Mouse (Mus musculus) layer of hippocampus, adult 11-12 months (tissue): ENCODE results near the gene Acox2.

Source experiments
- DNase-seq: peaks from one replicate; pipeline ENCODE4 v3.0.0; 2022; ENCODE audit warnings: low spot score

Acox2 gene

GRCm38 (mm10) chr14:8249206-8249605, 9.9 kb downstream of the Acox2 start:
- no peak for DNase-seq

- DNase-seq = no peak
Measured at GRCm38 (mm10) chr14:8246878-8247277, 12.3 kb downstream of the Acox2 start.

- no peak for DNase-seq
Measured at GRCm38 (mm10) chr14:8244211-8244611, 14.9 kb downstream of the Acox2 start.

DNA sequence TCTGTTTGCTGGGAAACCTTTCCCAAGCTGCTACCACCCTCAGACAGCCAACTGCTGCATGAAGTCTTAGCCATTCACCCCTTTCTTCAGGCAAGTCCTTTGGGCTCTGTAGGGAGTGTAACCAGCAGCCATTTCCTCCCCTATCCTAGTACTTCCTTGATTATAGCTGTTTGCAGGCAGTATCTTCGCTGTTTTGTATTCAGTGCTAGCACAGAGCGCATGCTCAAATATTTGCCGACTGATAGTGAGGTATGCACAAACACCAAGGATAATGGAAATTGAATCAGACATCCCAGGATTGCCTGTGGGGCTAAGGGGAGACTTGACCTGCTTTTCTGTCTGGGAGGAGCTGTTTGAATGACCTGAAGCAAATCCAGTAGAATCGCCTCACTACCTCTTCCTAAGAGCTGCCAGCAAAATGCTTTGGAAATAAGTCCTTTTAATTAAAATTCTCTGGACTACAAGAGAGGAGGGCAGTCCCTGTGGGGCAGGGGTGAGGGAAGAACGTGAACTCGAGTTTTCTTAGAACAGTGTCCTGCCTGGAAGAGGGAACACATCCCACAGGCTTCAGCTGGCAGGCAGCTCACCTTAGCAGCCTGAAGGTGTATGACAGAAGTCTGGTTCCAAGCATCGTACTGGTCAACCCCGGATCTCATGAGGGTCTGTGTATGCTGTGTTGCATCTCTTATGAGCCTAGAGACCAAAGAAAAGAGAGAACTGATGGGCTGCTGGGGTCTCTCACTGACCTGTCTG, 15.8 kb downstream of the Acox2 start:
- no peak for DNase-seq

DNA sequence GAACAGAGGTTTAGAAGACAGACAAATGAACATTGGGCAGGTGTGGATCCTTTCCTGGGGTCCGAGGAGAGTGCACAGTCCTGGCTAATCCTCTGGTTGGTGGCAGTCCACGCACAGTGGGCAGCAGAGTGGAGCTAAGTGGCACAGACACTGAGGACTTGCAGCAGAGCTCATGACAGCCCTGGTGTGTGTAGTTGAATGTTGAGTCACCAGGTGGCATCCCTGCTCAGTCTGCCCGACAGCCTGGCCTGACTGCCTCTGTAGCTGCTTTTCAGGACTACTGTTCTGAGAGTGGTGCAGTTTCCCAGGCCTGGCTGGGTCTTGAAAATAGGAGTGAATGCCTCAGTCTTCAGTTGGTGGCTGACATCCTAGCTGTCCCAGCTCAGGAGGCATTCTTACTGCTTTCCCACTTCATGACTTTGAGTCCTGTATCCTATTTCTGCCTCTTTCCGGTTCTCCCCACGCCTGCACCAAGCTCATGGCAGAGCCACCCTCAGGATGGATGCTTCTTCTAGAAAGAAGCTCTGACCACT, 16.7 kb downstream of the Acox2 start:
- DNase-seq = peak; percentile 43

DNA sequence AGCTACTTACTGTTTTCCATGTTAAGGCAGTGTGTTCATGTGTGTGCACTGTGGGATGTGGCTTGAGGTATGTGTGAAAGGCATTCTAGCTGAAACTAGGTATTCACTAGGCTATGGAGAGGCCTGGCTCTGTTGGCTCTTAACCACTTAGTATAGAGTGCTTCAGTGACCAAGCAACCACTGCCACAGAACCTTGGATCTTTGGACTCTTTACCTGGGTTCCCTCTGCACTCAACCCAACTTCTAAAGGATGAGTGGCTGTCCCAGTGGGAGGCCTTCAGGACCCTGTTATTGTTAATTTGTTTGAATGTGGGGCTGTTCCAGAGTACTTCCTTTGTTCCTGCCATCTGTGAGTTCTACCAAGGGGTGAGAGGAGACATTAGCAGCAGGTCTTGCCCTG, 17.3 kb downstream of the Acox2 start:
- no peak for DNase-seq

GRCm38 (mm10) chr14:8233252-8233651, 25.9 kb downstream of the Acox2 start:
- DNase-seq = no peak

- no peak for DNase-seq
Measured at GRCm38 (mm10) chr14:8232155-8232910, 26.8 kb downstream of the Acox2 start.

GRCm38 (mm10) chr14:8229367-8230019, 29.7 kb downstream of the Acox2 start:
- no peak for DNase-seq

DNA sequence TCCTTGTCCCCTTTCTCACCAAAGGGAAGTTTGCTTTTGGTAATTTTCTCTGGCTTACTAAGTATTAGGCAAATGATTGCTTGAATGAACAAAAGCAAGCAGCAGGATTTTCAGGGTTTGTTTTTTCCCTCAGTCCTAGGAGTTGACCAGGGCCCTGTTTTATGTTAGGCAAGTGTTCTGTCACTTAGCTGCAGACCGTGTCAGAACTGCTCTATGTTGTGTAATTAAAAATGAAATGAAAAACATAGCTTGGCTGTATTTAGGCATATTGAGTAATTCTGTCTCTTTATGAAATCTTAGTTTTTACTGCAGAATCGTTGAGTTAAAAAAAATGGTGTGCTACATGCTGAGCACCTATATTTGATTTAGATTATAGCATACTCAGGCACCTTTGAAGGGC, 34.3 kb downstream of the Acox2 start:
- DNase-seq = no peak

DNA sequence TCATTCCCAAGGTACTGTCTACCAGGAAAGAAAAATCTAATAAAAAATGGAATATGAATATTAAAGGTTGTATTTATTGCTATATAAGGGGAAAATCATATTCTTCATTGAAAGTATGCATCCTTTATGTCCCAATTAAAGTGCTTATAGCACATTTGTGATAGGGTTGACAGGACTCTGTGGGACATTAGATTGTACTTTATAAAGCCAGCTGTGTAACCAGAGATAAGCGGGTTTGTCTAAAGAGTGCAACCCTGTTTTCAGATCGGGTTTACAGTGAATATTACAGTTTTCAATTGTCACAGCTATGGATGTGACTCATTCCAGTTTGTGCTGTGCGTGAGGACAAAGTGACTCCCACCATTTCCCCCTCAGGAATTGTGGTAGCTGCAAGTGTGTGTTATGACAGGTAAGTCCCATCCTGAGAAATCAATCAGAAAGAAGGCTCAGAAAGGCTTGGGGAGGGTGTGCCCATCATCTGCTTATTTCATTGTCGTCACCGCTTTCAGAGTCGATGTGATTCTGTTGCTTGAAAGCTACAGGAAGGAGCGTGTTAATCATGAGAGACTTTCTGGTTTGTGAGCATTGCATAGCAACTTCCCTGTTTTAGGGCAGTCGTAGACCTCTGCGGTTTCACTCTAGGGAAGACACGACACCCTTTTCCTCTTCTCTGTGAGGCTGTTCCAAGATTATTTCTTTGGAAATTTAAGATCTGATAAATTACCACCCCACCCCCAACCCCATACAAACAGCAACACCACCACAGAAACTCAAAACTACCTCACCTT, 35.5 kb downstream of the Acox2 start:
- DNase-seq = no peak

DNA sequence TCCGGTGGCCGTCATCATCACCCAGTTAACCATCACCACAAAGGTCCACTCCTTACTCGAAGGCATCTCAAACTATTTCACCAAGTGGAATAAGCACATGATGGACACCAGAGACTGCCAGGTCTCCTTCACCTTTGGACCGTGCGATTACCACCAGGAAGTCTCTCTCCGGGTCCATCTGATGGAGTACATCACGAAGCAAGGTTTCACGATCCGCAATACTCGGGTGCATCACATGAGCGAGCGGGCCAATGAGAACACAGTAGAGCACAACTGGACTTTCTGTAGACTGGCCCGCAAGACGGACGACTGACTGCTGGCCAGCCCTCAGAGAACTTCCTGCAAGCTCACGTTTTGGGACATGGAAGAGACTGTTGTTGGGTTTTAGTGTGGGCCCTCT, 36.6 kb downstream of the Acox2 start:
- no peak for DNase-seq

- no peak for DNase-seq
Measured at GRCm38 (mm10) chr14:8220912-8221311, 38.2 kb downstream of the Acox2 start.

- DNase-seq = no peak
Measured at GRCm38 (mm10) chr14:8220306-8220705, 38.8 kb downstream of the Acox2 start.

GRCm38 (mm10) chr14:8219876-8220275, 39.3 kb downstream of the Acox2 start:
- no peak for DNase-seq

DNA sequence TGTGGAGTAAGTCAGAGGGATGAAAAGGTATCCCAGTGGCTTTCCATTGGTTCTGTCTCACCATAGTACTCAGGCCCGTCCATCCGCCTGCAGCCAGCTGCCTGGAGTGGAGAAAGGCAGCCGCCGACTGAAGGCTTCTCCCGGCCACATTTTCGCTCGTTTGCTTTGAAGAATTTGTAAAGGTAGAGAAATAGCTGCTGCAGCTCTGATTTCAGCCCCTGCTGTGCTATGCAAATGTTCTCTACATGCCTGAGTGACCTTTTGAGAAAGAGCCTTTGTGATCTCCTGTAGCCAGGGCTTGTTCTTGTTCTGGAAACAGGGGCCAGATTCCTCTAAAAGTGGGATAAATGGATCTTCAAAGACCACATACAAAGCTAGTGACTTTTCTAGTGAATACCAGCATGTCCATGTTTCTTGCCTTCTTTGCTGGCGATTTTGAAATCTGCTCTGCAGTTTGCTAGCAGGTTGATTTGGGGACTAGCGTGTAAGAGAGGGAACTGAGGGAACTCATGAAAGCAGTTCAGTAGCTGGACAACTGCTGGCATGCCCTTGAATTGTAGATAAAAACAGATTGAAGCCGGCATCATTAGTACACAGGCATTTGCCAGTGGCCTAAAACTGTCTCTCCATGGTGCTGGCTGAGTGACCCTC, 40.3 kb downstream of the Acox2 start:
- DNase-seq = no peak

DNA sequence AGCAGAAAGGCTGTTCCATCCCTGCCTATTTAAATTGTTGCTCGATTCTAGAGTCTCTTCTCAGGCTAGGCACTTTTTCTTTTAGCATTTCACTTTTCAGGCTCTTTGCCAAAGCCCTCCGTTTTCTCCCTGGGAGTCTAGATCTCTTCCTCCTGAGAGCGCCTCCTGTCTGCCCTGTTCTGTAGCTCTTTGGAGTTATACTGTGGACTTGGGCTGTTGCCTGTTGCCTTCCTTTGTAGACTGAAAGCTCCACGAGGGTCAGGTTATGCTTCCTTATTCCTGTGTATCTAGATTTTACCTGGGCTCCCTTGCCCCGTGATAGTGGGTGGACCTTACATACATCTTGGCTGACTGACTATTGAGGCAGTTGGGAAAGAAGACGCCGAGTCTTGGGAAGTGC, 40.9 kb downstream of the Acox2 start:
- DNase-seq = no peak

GRCm38 (mm10) chr14:8216100-8216499, 43.1 kb downstream of the Acox2 start:
- DNase-seq = no peak

DNA sequence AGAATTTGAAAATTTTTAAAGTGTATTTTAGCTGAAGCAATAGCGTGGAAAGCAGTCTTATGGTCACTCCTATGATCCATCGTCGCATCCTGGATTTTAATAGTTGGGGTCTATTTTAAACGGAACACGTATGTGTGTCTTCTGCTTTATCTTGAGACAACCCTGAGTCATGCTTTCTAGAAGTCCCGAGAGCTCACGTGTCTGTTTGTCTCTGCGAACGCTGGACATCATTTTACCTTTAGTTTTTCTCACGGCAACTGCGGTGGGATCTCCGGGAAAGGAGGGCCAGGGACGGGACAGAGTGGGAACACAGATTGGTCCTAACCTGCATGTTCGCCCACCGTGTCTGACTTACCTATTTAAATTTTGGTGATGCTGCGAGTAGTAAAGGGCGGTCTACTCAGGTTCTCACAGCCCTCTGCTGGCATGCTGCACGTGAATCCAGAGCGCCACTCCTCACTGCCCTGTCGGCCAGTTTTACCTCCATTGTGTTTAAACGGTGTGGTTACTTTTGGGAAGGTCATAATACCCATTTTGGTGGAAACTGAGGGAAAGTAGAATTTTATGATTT, 43.9 kb downstream of the Acox2 start:
- no peak for DNase-seq

DNA sequence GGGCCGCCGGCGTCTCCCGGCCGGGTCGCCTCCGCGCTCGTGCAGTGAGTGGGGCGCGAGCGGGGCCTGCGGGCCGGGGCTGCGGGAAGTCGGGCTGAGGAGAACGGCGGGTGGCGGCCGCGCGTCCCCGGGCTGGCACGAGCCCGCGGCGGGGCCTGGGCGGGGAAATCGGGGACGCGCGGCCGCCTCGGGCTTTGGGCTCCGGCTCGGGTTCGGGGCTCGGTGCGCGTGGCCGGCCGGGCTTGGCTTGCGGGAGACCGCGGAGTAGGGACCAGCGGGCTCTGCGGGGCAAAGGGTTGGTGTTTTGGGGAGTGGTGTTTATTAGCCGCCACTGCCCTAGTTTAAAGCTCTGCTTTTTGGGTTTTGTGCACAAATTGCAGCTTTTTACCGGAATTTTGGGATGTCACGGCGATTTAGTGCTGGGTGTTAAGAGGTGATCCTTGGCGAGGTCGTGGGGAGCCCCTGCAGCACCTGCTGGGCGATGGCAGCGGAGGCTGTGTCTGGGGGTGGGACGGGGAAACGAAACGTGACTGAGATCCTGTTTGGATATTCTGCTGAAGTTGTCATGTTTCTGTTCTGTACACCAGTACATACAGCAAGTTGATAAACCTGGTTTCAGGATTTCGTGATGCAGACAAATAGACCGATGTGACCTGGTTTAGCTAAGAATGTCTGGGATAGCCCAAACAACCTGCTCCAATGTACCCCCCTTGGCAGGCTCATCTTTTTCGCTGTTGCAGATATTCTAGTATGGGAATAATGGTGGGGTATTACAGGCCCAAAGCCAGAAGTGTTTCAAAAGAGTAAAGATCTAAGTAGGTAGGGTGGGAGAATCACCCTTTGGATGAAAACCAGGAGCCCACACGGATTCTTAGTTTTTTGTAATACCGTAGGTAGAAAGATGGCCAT, 44.6 kb downstream of the Acox2 start:
- DNase-seq = peak; percentile 73
